Mouse (Mus musculus) midbrain, embryonic 10.5 days (tissue): Measurements from ENCODE around the gene Brdt. TPM values are rescaled to one million over a fixed set of nuclear protein-coding genes. Genes with fewer than 3 reads are reported as not detected.
A peak's percentile ranks its signal among the peaks of the same experiment; 100 is the strongest.

Experiments
- DNase-seq: peaks from one replicate; pipeline ENCODE4 v3.0.0-alpha.2; 2017; ENCODE audit warnings: low spot score
- H3K27ac ChIP-seq: fragments of 300-500 bp; sonication (generic); replicated peaks from 2 replicates; pipeline ENCODE4 v1.5.1; 2016; ENCODE audit warnings: mild to moderate bottlenecking
- H3K27me3 ChIP-seq: fragments of 300-500 bp; sonication (generic); 2 replicates; pipeline ENCODE4 v1.6.1; 2016; ENCODE audit warnings: low read depth, mild to moderate bottlenecking; ENCODE audit not compliant: poor library complexity, severe bottlenecking
- H3K36me3 ChIP-seq: fragments of 300-500 bp; sonication (generic); 2 replicates; pipeline ENCODE4 v1.6.1; 2016; ENCODE audit warnings: mild to moderate bottlenecking, moderate library complexity
- H3K4me1 ChIP-seq: fragments of 300-500 bp; sonication (generic); 2 replicates; pipeline ENCODE4 v1.6.1; 2016
- H3K4me3 ChIP-seq: fragments of 300-500 bp; sonication (generic); 2 replicates; pipeline ENCODE4 v1.5.1; 2016; ENCODE audit warnings: mild to moderate bottlenecking, moderate library complexity
- H3K9me3 ChIP-seq: fragments of 300-500 bp; sonication (generic); replicated peaks from 2 replicates; pipeline ENCODE4 v1.6.1; 2016; ENCODE audit warnings: mild to moderate bottlenecking
- WGBS: fragments of 180-500 bp; shearing (Covaris S2); methylation state at CpG from one replicate; pipeline ENCODE4 v1.1.7; 2016; 5-methylcytosine and 5-hydroxymethylcytosine counted together
- polyA plus RNA-seq: library from polyadenylated mRNA; unstranded; fragments of >200 nt; fragmentation: Nextera tagmentation; extraction: Ambion mirVana; gene quantifications from 2 replicates; pipeline ENCODE4 v1.2.1, GENCODE M21; 2016

The Brdt gene
- polyA plus RNA-seq, result 1.2 and 1.8 TPM in 2 replicates

GRCm38 (mm10) chr5:107330916-107331421, at the start of gene Brdt:
TSS of gene Brdt (plus strand) at chr5:107331159.
- Histone ChIP-seq H3K27ac (no peak within 1 kb of the TSS), H3K36me3 (no peaks in the 10 kb centered on the region), H3K27me3 (no peaks in the 10 kb centered on the region), H3K4me3 (no peak within 1 kb of the TSS), H3K4me1 (no peaks in the 10 kb centered on the region), H3K9me3 (peaks cover 4% of the 10 kb centered on the region; the same call in 1 of the 2 replicates)
- DNase-seq, result no peak
- 89% methylated on average over 30 of the region's 30 CpGs for WGBS

GRCm38 (mm10) chr5:107282561-107283307, 48.2 kb upstream of the Brdt start:
- Histone ChIP-seq H3K4me3 (no peak overlapping the region), H3K36me3 (no peaks in the 10 kb centered on the region), H3K27me3 (peaks cover 5% of the 10 kb centered on the region), H3K4me1 (no peaks in the 10 kb centered on the region), H3K27ac (no peak overlapping the region), H3K9me3 (no peaks in the 10 kb centered on the region; the same call in 1 of the 2 replicates)
- no peak for DNase-seq
- 84% methylated on average over 9 of the region's 9 CpGs for WGBS

DNA sequence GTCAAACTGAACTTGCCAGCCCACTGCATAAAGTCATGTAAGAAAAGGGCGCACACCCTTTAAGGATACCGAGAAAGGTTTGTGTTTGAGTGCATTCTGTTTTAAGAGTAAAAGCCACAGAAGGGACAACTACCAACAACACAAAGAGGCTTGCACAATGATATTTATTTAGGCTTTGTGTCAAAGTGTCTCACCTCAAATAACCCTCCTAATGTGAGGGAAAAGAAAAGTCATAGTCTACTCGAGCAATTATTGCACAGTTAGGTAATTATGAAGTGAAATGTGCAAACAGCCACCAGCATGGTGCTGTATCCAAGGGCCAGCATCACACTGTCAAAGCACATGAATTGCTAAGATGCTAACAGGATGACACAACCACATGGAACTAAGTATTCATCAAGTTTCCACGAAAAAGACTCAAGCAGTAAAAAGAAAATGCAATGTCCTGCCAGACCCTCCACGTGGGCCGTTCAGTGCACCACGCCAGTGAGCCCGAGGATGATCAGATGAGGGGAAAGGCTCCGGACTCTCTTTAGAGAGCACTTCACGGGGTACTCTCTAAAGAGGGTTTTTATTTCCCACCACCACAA, 46.9 kb upstream of the Brdt start:
- WGBS, result 81% methylated on average over 10 of the region's 10 CpGs
- Histone ChIP-seq H3K4me3 (no peak overlapping the region), H3K36me3 (no peaks in the 10 kb centered on the region), H3K4me1 (peaks cover 8% of the 10 kb centered on the region), H3K27me3 (peaks cover 16% of the 10 kb centered on the region), H3K9me3 (no peaks in the 10 kb centered on the region; the same call in 1 of the 2 replicates), H3K27ac (no peak overlapping the region)
- no peak for DNase-seq

- peaks cover 20% of the 10 kb centered on the region for H3K4me1 ChIP-seq
- DNase-seq, result no peak
- H3K27ac ChIP-seq, result no peak overlapping the region
- 85% methylated on average over 6 of the region's 6 CpGs for WGBS
- no peaks in the 10 kb centered on the region; the same call in 1 of the 2 replicates for H3K9me3 ChIP-seq
- H3K27me3 ChIP-seq, result peaks cover 24% of the 10 kb centered on the region
- H3K4me3 ChIP-seq, result no peak overlapping the region
- H3K36me3 ChIP-seq, result no peaks in the 10 kb centered on the region
These were observed 45.4 kb upstream of the Brdt start for GRCm38 (mm10) chr5:107285563-107285962.

- peak; percentile 49 for DNase-seq
- H3K4me1 ChIP-seq, result peaks cover 20% of the 10 kb centered on the region
- H3K36me3 ChIP-seq, result no peaks in the 10 kb centered on the region
- 25% methylated on average over 6 of the region's 6 CpGs for WGBS
- H3K27me3 ChIP-seq, result peaks cover 42% of the 10 kb centered on the region
- no peak overlapping the region for H3K27ac ChIP-seq
- no peaks in the 10 kb centered on the region for H3K9me3 ChIP-seq
- H3K4me3 ChIP-seq, result no peak overlapping the region
These were observed 43.6 kb upstream of the Brdt start for GRCm38 (mm10) chr5:107287254-107287907.

DNA sequence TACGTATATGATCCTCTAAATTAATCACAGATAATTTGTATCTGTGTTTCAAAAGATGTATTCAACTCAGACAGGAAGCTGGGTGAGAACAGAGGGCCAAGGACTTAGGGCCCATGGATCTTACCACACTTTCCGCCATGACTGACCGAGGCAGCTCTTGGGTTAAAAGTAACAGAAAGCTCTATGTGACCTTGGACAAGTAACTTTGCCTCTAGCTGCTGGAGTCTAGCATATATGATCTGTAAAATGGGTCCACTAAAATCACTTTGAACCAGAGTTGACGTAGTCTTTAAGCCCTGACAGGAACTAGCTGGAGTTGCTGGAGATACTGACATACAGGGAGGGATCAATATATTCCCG, 43.1 kb upstream of the Brdt start:
- WGBS, result 46% methylated on average over 5 of the region's 5 CpGs
- Histone ChIP-seq H3K27ac (no peak overlapping the region), H3K36me3 (no peaks in the 10 kb centered on the region), H3K9me3 (no peaks in the 10 kb centered on the region), H3K27me3 (peaks cover 47% of the 10 kb centered on the region), H3K4me3 (peak overlapping the region; percentile 82), H3K4me1 (peaks cover 20% of the 10 kb centered on the region)
- DNase-seq, result no peak

GRCm38 (mm10) chr5:107288427-107289233, 42.3 kb upstream of the Brdt start:
- H3K27ac ChIP-seq, result peak overlapping the region; percentile 89
- H3K27me3 ChIP-seq, result peaks cover 49% of the 10 kb centered on the region
- no peaks in the 10 kb centered on the region for H3K9me3 ChIP-seq
- no peaks in the 10 kb centered on the region for H3K36me3 ChIP-seq
- DNase-seq, result peak; percentile 56
- WGBS, result under 1% methylated on average over 62 of the region's 62 CpGs
- peak overlapping the region; percentile 82 for H3K4me3 ChIP-seq
- H3K4me1 ChIP-seq, result peaks cover 20% of the 10 kb centered on the region

- peak within 1 kb of the TSS; percentile 82 for H3K4me3 ChIP-seq
- under 1% methylated on average over 54 of the region's 54 CpGs for whole genome bisulfite sequencing
- peak; percentile 87 for DNase-seq
- H3K4me1 ChIP-seq, result peaks cover 20% of the 10 kb centered on the region
- H3K9me3 ChIP-seq, result no peaks in the 10 kb centered on the region
- H3K36me3 ChIP-seq, result no peaks in the 10 kb centered on the region
- H3K27me3 ChIP-seq, result peaks cover 49% of the 10 kb centered on the region
- H3K27ac ChIP-seq, result peak within 1 kb of the TSS; percentile 89
These were observed 41.7 kb upstream of the Brdt start, which contains the start of gene Tgfbr3 for GRCm38 (mm10) chr5:107289234-107289764. TSS of gene Tgfbr3 (minus strand) at chr5:107289629.

- H3K4me1 ChIP-seq, result peaks cover 20% of the 10 kb centered on the region
- no peaks in the 10 kb centered on the region for H3K9me3 ChIP-seq
- peaks cover 49% of the 10 kb centered on the region for H3K27me3 ChIP-seq
- no peaks in the 10 kb centered on the region for H3K36me3 ChIP-seq
- DNase-seq, result no peak
- H3K27ac ChIP-seq, result no peak overlapping the region
- H3K4me3 ChIP-seq, result peak overlapping the region; percentile 82
- 38% methylated on average over 8 of the region's 8 CpGs for WGBS
These were observed 41.0 kb upstream of the Brdt start for GRCm38 (mm10) chr5:107289986-107290385.

DNA sequence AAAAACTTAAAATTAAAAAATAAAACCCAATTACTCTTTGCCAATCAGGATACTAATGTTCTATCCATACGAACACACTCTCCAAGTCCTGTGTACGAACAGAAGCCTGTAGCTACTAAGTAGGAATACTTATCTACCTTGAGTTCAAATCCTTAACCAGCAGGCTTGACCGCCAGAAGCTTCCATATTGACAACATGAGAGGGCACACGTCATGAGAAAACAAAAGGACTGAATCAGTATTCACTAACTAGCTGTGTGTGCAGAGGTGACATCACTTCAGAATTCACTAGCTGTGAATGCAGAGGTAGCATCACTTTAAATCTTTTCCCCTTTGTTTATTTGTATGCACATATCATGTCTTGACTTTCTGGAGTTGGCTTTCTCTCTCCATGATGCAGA, 36.9 kb upstream of the Brdt start:
- DNase-seq, result no peak
- H3K27me3 ChIP-seq, result peaks cover 32% of the 10 kb centered on the region
- peaks cover 24% of the 10 kb centered on the region for H3K4me1 ChIP-seq
- H3K36me3 ChIP-seq, result no peaks in the 10 kb centered on the region
- H3K9me3 ChIP-seq, result no peaks in the 10 kb centered on the region
- no peak overlapping the region for H3K27ac ChIP-seq
- 81% methylated on average over 4 of the region's 4 CpGs for WGBS
- no peak overlapping the region for H3K4me3 ChIP-seq

GRCm38 (mm10) chr5:107295061-107295816, 35.7 kb upstream of the Brdt start:
- no peak overlapping the region for H3K27ac ChIP-seq
- no peak overlapping the region for H3K4me3 ChIP-seq
- no peaks in the 10 kb centered on the region for H3K36me3 ChIP-seq
- no peak for DNase-seq
- H3K27me3 ChIP-seq, result peaks cover 29% of the 10 kb centered on the region
- no peaks in the 10 kb centered on the region for H3K9me3 ChIP-seq
- WGBS, result 85% methylated on average over 8 of the region's 8 CpGs
- H3K4me1 ChIP-seq, result peaks cover 12% of the 10 kb centered on the region
